Mouse (Mus musculus): Measurements from ENCODE around the gene Galk1. TPM values are rescaled to one million over a fixed set of nuclear protein-coding genes. Genes with fewer than 3 reads are reported as not detected.

Gene Galk1
- polyA plus RNA-seq, 1 experiment from 2014 or later: 137 TPM

DNA sequence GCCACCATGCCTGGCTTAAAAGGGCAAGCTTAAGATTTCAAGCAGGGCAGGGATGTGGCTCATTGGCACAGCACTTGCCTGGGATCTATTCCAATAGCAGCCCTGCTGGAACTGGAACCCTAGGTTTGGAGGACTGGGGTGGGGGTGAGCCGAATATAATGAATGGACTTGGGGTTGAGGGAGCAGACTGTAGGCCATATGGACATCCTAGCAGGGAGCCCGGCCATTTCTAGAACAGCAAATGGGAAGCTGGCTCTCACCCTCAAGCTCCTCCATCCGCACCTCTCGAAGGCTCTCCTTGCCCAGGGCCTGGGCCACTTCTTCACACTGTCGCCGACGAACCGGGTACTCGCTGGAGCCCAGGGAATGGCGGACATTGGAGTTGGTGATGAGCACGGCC lies 2.9 kb downstream of the Galk1 start:
- Histone ChIP-seq H3K9ac (ENCODE audit: low read depth, low read length) (no peak overlapping the region), H3K27ac (ENCODE audit: low read depth, low read length) (no peak overlapping the region), H3K27me3 (ENCODE audit: control insufficient read depth, insufficient read depth, low read length) (no peaks in the 10 kb centered on the region), H3K9me3 (replicated peaks; ENCODE audit: control insufficient read depth, low read length) (no peaks in the 10 kb centered on the region), H3K4me1 (ENCODE audit: control insufficient read depth, insufficient read depth, low read length) (peaks cover 25% of the 10 kb centered on the region), H3K4me3 (ENCODE audit: low read depth, low read length) (no peak overlapping the region), H3K4me2 (no peak overlapping the region), H3K36me3 (ENCODE audit: control insufficient read depth, insufficient read depth, low read length) (peaks cover 13% of the 10 kb centered on the region)
- no peak for ATAC-seq (replicated peaks; ENCODE audit: insufficient number of reproducible peaks, low FRiP score, low TSS enrichment)
- 95% methylated on average over 11 of the region's 11 CpGs for WGBS (ENCODE audit: insufficient replicate concordance)

DNA sequence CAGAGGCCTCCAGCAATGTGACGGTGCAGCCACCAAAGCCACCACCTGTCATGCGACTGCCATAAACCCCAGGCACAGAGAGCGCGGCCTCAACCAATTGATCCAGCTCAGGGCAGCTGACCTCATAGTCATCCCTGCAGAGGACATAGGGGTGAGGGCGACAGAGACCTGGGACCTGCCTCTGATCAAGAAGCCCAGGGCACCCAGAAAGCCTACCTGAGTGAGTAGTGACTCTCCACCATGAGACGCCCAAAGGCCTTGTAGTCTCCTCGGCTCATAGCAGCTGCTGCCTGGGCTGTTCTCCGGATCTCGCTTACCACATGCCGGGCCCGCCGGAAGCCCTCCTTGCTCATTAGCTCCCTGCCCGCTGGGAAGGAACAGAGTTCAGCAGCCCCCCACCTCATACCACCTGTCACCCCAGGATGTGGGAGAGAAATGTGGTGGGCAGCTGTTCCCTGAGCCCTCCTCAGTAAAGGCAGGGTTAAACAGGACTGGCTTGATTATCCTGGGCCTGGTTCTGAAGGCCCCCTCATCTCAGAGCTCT lies 3.6 kb downstream of the Galk1 start:
- no peaks in the 10 kb centered on the region for H3K9me3 ChIP-seq (replicated peaks; ENCODE audit: control insufficient read depth, low read length)
- H3K27ac ChIP-seq (ENCODE audit: low read depth, low read length): no peak overlapping the region
- H3K27me3 ChIP-seq (ENCODE audit: control insufficient read depth, insufficient read depth, low read length): no peaks in the 10 kb centered on the region
- H3K9ac ChIP-seq (ENCODE audit: low read depth, low read length): no peak overlapping the region
- no peak overlapping the region for H3K4me2 ChIP-seq
- H3K4me3 ChIP-seq (ENCODE audit: low read depth, low read length): no peak overlapping the region
- H3K4me1 ChIP-seq (ENCODE audit: control insufficient read depth, insufficient read depth, low read length): peaks cover 30% of the 10 kb centered on the region
- no peak for ATAC-seq (replicated peaks; ENCODE audit: insufficient number of reproducible peaks, low FRiP score, low TSS enrichment)
- peaks cover 13% of the 10 kb centered on the region for H3K36me3 ChIP-seq (ENCODE audit: control insufficient read depth, insufficient read depth, low read length)
- 92% methylated on average over 13 of the region's 13 CpGs for WGBS (ENCODE audit: insufficient replicate concordance)

DNA sequence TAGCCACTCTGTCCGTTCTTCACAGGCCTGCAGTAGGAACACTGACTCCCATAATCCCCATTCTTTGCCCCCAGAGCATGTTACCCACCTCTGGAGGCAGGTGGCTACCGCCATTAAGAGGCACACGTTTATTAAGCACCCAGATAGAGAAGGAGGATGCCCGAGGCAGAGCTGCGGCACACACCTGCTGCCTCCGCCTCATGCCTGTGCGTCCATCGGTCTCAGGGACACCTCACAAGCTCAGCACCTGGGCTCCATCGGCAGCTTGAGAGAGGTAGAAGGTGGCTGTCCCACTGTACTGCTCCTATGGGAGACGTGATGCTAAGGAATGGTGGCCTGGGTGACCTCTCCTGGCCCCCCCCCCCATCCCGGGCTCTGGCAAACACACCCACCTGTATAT lies 4.1 kb downstream of the Galk1 start:
- no peak overlapping the region for H3K4me2 ChIP-seq
- no peak overlapping the region for H3K27ac ChIP-seq (ENCODE audit: low read depth, low read length)
- ATAC-seq (replicated peaks; ENCODE audit: insufficient number of reproducible peaks, low FRiP score, low TSS enrichment): no peak
- no peak overlapping the region for H3K9ac ChIP-seq (ENCODE audit: low read depth, low read length)
- H3K36me3 ChIP-seq (ENCODE audit: control insufficient read depth, insufficient read depth, low read length): peaks cover 13% of the 10 kb centered on the region
- peaks cover 30% of the 10 kb centered on the region for H3K4me1 ChIP-seq (ENCODE audit: control insufficient read depth, insufficient read depth, low read length)
- no peaks in the 10 kb centered on the region for H3K27me3 ChIP-seq (ENCODE audit: control insufficient read depth, insufficient read depth, low read length)
- H3K4me3 ChIP-seq (ENCODE audit: low read depth, low read length): no peak overlapping the region
- 87% methylated on average over 11 of the region's 11 CpGs for WGBS (ENCODE audit: insufficient replicate concordance)
- H3K9me3 ChIP-seq (replicated peaks; ENCODE audit: control insufficient read depth, low read length): no peaks in the 10 kb centered on the region

DNA sequence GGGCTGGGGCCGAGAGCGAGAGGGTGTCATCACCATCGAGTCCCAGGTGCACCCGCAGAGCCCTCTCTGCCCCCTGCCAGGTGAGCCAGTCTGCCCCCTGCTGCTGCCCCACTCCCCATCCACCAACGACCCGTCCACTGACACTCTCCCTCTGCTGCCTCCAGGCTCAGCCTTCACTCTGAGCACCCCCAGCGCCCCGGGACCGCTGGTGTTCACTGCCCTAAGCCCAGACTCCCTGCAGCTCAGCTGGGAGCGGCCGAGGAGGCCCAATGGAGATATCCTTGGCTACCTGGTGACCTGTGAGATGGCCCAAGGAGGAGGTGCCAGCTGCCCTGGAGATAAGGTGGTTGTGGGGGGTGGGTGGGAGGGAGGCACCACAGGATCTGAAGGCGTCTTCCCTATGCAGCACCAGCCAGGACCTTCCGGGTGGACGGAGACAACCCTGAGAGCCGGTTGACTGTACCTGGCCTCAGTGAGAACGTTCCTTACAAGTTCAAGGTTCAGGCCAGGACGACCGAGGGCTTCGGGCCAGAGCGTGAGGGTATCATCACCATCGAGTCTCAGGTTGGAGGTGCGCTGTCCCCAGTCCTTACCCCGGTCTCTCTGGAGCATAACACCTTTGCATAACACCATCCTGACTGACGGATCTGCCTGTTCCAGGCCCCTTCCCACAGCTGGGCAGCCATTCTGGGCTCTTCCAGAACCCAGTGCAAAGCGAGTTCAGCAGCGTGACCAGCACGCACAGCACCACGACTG lies 5.2 kb downstream of the Galk1 start:
- Histone ChIP-seq H3K4me1 (ENCODE audit: control insufficient read depth, insufficient read depth, low read length) (peaks cover 23% of the 10 kb centered on the region), H3K36me3 (ENCODE audit: control insufficient read depth, insufficient read depth, low read length) (peaks cover 13% of the 10 kb centered on the region), H3K27me3 (ENCODE audit: control insufficient read depth, insufficient read depth, low read length) (no peaks in the 10 kb centered on the region), H3K4me2 (no peak overlapping the region), H3K27ac (ENCODE audit: low read depth, low read length) (no peak overlapping the region), H3K4me3 (ENCODE audit: low read depth, low read length) (no peak overlapping the region), H3K9me3 (replicated peaks; ENCODE audit: control insufficient read depth, low read length) (no peaks in the 10 kb centered on the region), H3K9ac (ENCODE audit: low read depth, low read length) (no peak overlapping the region)
- WGBS (ENCODE audit: insufficient replicate concordance): 88% methylated on average over 28 of the region's 28 CpGs
- no peak for ATAC-seq (replicated peaks; ENCODE audit: insufficient number of reproducible peaks, low FRiP score, low TSS enrichment)

DNA sequence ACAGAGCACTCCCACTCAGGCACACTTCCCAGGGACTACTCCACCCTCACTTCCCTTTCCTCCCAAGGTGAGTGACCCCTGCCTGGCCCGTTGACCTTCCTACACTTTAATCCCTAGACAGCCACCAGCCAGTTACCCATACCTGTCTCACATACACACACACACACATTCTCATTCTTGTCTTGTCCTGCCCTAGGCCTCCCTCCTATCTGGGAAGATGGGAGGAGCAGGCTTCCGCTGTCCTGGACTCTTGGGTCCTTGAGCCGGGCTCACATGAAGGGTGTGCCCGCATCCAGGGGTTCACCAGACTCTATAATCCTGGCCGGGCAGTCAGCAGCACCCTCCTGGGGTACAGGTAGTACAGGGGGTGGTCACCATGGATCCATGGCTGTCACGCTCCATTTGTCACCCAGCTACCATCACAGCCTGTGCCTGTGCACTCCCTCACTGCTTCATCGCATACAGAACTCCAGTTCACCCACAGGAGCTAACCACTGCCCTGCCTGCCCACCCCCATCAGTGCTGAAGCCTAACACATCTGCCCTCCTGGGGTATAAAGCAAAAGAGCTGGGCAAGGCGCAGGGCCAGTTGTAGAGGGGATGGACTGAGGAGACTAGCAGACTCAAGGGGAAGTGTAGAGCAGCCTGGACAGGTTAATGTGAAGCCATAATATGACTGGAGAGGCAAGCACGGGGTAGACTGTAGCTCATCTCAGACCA lies 6.7 kb downstream of the Galk1 start:
- H3K4me1 ChIP-seq (ENCODE audit: control insufficient read depth, insufficient read depth, low read length): peaks cover 19% of the 10 kb centered on the region
- ATAC-seq (replicated peaks; ENCODE audit: insufficient number of reproducible peaks, low FRiP score, low TSS enrichment): no peak
- H3K27ac ChIP-seq (ENCODE audit: low read depth, low read length): peak overlapping the region; percentile 82; the same call in 1 of the 2 replicates
- peak overlapping the region; percentile 45; the same call in 1 of the 2 replicates for H3K4me3 ChIP-seq (ENCODE audit: low read depth, low read length)
- no peaks in the 10 kb centered on the region for H3K9me3 ChIP-seq (replicated peaks; ENCODE audit: control insufficient read depth, low read length)
- H3K4me2 ChIP-seq: peak overlapping the region; percentile 85
- 65% methylated on average over 9 of the region's 9 CpGs for WGBS (ENCODE audit: insufficient replicate concordance)
- peaks cover 13% of the 10 kb centered on the region for H3K36me3 ChIP-seq (ENCODE audit: control insufficient read depth, insufficient read depth, low read length)
- peak overlapping the region; percentile 78 for H3K9ac ChIP-seq (ENCODE audit: low read depth, low read length)
- H3K27me3 ChIP-seq (ENCODE audit: control insufficient read depth, insufficient read depth, low read length): peaks cover 5% of the 10 kb centered on the region; the same call in 1 of the 2 replicates

DNA sequence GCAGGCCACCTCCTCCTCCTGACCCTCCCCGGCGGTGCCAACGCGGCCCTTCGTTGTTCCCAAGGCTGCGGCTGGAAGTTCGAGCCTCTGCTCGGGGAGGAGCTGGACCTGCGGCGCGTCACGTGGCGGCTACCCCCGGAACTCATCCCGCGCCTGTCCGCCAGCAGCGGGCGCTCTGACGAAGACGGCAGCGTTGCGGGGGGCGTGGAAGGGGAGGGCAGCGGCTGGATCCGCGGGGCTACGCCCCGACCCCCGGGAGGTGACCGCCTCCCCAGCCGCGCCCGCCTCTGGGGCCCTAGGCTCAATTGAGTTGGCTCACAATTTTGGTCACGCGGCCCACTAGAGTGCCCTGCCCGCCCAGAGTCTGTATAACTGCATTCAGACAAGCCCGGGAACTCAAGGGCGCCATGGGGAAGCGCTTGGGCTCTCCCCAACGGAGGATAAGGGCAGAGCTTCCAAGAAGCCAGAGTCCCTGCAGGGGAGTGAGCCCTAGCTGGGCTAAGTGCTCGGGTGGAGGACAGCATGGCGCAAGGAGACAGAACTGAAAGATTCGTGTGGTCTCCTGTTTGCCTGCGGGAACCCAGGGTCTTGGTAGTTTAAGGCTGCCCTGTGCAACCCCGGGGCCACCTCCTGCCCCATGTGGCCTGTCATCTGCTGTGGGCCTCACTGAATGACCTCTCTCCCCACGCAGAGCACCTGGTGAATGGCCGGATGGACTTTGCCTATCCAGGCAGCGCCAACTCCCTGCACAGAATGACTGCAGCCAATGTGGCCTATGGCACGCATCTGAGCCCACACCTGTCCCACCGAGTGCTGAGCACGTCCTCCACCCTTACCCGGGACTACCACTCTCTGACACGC lies 7.4 kb downstream of the Galk1 start:
- Histone ChIP-seq H3K4me3 (ENCODE audit: low read depth, low read length) (peak overlapping the region; percentile 45), H3K27ac (ENCODE audit: low read depth, low read length) (peak overlapping the region; percentile 82), H3K4me2 (peak overlapping the region; percentile 85), H3K9me3 (replicated peaks; ENCODE audit: control insufficient read depth, low read length) (no peaks in the 10 kb centered on the region), H3K4me1 (ENCODE audit: control insufficient read depth, insufficient read depth, low read length) (peaks cover 19% of the 10 kb centered on the region), H3K36me3 (ENCODE audit: control insufficient read depth, insufficient read depth, low read length) (peaks cover 11% of the 10 kb centered on the region), H3K27me3 (ENCODE audit: control insufficient read depth, insufficient read depth, low read length) (peaks cover 7% of the 10 kb centered on the region; the same call in 1 of the 2 replicates), H3K9ac (ENCODE audit: low read depth, low read length) (peak overlapping the region; percentile 78)
- 5% methylated on average over 50 of the region's 54 CpGs for WGBS (ENCODE audit: insufficient replicate concordance)
- ATAC-seq (replicated peaks; ENCODE audit: insufficient number of reproducible peaks, low FRiP score, low TSS enrichment): peak; percentile 65

DNA sequence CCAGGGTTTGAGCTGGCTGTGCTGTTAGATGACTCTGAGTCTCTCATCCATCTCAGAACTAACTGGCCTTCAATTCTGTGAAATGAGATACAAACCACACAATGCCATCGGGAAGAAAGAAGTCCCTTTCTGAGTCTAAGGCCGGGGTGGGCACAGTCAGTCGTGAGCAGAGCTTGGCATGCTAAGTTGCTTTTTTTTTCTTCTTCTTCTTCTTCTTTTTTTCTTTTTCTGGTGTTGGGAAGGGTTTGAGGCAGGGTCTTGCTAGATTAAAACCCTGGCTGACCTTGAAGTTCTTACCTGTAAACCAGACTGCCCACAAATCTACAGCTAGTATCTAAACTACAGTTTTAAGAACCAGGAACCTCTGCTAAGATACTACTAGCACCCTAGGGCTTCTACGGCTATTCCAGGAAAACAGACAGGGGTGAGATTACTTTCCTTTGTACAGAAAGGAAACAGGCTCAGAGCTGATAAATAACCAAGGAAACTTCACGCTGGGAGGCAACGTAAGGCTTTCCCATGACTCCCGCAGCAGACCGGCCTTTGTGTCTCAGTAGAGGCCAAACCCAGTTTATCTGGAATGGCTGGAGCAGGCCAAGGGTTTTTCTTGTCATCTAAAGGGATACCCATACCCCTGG lies 8.2 kb downstream of the Galk1 start:
- H3K4me3 ChIP-seq (ENCODE audit: low read depth, low read length): peak overlapping the region; percentile 45
- H3K4me1 ChIP-seq (ENCODE audit: control insufficient read depth, insufficient read depth, low read length): peaks cover 19% of the 10 kb centered on the region
- peak overlapping the region; percentile 78 for H3K9ac ChIP-seq (ENCODE audit: low read depth, low read length)
- H3K27me3 ChIP-seq (ENCODE audit: control insufficient read depth, insufficient read depth, low read length): peaks cover 7% of the 10 kb centered on the region; the same call in 1 of the 2 replicates
- no peaks in the 10 kb centered on the region for H3K9me3 ChIP-seq (replicated peaks; ENCODE audit: control insufficient read depth, low read length)
- peak overlapping the region; percentile 85 for H3K4me2 ChIP-seq
- 0 out of 2 replicates have a peak, but pooled peaks have one; percentile 1 for ATAC-seq (replicated peaks; ENCODE audit: insufficient number of reproducible peaks, low FRiP score, low TSS enrichment)
- peaks cover 9% of the 10 kb centered on the region; the same call in 1 of the 2 replicates for H3K36me3 ChIP-seq (ENCODE audit: control insufficient read depth, insufficient read depth, low read length)
- WGBS (ENCODE audit: insufficient replicate concordance): 29% methylated on average over 8 of the region's 8 CpGs
- peak overlapping the region; percentile 82 for H3K27ac ChIP-seq (ENCODE audit: low read depth, low read length)

Data from heart, embryonic 11.5 days (tissue).